Mouse (Mus musculus): ENCODE data around the gene Slc24a4. TPM values are rescaled to one million over a fixed set of nuclear protein-coding genes. Genes with fewer than 3 reads are reported as not detected.

Slc24a4 gene
- polyA plus RNA-seq, 1 experiment, result 3.4 TPM

DNA sequence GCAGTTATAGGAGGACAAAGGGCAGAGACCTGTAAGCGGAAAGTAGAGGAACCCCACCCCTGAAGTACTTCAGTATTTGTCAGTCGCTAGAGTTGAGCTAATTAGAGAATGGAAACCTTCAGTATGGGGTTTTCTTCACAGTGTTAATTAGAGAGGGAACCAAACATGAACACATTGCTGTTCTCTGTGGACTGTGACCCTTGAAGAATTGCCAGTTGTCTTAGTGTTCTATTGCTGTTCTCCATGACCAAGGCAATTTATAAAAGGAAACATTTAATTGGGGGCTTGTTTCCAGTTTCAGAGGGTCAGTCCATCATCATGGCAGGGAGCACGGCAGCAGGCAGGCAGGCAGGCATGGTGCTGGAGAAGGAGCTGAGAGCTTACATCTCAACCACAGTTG lies 107.0 kb downstream of the Slc24a4 start:
- no peak for DNase-seq
- WGBS, result 90% methylated on average over 3 of the region's 3 CpGs

GRCm38 (mm10) chr12:102236317-102236716 lies 107.8 kb downstream of the Slc24a4 start:
- DNase-seq, result no peak
- TF ChIP-seq POLR2A (IDR thresholded peaks at IDR 0.05; ENCODE audit: borderline replicate concordance, insufficient read depth, low read length) (no peak), CTCF (IDR thresholded peaks at IDR 0.05; ENCODE audit: borderline replicate concordance, insufficient read depth, low read depth, low read length) (no peak)
- Histone ChIP-seq H3K4me1 (ENCODE audit: control insufficient read depth, insufficient read depth, low read length) (no peaks in the 10 kb centered on the region), H3K4me3 (replicated peaks; ENCODE audit: insufficient read depth, low read depth, low read length) (no peak overlapping the region), H3K27ac (ENCODE audit: insufficient read depth, low read length) (no peak overlapping the region), H3K27me3 (ENCODE audit: control insufficient read depth, insufficient read depth, low read length) (no peaks in the 10 kb centered on the region)
- WGBS, result 64% methylated on average over 6 of the region's 6 CpGs

More for the DNA sequence above, 107.0 kb downstream of the Slc24a4 start:
- H3K27me3 ChIP-seq (ENCODE audit: control insufficient read depth, insufficient read depth, low read length), result no peaks in the 10 kb centered on the region
- no peaks in the 10 kb centered on the region for H3K4me1 ChIP-seq (ENCODE audit: control insufficient read depth, insufficient read depth, low read length)
- H3K27ac ChIP-seq (ENCODE audit: insufficient read depth, low read length), result no peak overlapping the region
- TF ChIP-seq CTCF (IDR thresholded peaks at IDR 0.05; ENCODE audit: borderline replicate concordance, insufficient read depth, low read depth, low read length) (no peak), POLR2A (IDR thresholded peaks at IDR 0.05; ENCODE audit: borderline replicate concordance, insufficient read depth, low read length) (no peak)
- no peak overlapping the region for H3K4me3 ChIP-seq (replicated peaks; ENCODE audit: insufficient read depth, low read depth, low read length)

- no peak for DNase-seq
- no peaks in the 10 kb centered on the region for H3K27me3 ChIP-seq (ENCODE audit: control insufficient read depth, insufficient read depth, low read length)
- no peak overlapping the region for H3K27ac ChIP-seq (ENCODE audit: insufficient read depth, low read length)
- WGBS, result 68% methylated on average over 6 of the region's 6 CpGs
- TF ChIP-seq POLR2A (IDR thresholded peaks at IDR 0.05; ENCODE audit: borderline replicate concordance, insufficient read depth, low read length), result no peak
- TF ChIP-seq CTCF (IDR thresholded peaks at IDR 0.05; ENCODE audit: borderline replicate concordance, insufficient read depth, low read depth, low read length), result no peak
- 0 out of 2 replicates have a peak, but pooled peaks cover 4% of the 10 kb centered on the region for H3K4me1 ChIP-seq (ENCODE audit: control insufficient read depth, insufficient read depth, low read length)
- no peak overlapping the region for H3K4me3 ChIP-seq (replicated peaks; ENCODE audit: insufficient read depth, low read depth, low read length)
Measured at GRCm38 (mm10) chr12:102242076-102242722, 113.7 kb downstream of the Slc24a4 start.

DNA sequence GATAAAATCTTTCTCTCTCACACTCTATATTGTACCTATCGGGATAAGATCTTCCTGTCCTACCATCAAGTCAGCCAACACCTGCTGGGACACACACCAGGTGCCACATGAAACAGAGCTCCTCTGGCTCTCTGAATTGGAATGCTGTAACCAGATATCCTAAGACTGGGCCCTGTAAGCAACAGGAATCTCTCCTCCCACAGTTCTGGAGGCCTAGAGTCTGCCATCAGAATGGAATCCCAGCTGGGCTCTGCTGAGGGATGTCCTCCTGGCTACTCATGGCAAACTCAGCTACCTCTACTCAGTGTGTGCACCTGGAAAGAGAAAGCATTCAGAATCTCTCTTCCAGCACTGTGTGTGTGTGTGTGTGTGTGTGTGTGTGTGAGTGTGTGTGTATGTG lies 115.4 kb downstream of the Slc24a4 start:
- H3K4me3 ChIP-seq (replicated peaks; ENCODE audit: insufficient read depth, low read depth, low read length), result no peak overlapping the region
- TF ChIP-seq POLR2A (IDR thresholded peaks at IDR 0.05; ENCODE audit: borderline replicate concordance, insufficient read depth, low read length) (no peak), CTCF (IDR thresholded peaks at IDR 0.05; ENCODE audit: borderline replicate concordance, insufficient read depth, low read depth, low read length) (no peak)
- no peak overlapping the region for H3K27ac ChIP-seq (ENCODE audit: insufficient read depth, low read length)
- H3K4me1 ChIP-seq (ENCODE audit: control insufficient read depth, insufficient read depth, low read length), result 0 out of 2 replicates have a peak, but pooled peaks cover 4% of the 10 kb centered on the region
- DNase-seq, result no peak
- no peaks in the 10 kb centered on the region for H3K27me3 ChIP-seq (ENCODE audit: control insufficient read depth, insufficient read depth, low read length)
- WGBS, result 67% methylated on average over 1 of the region's 1 CpGs

DNA sequence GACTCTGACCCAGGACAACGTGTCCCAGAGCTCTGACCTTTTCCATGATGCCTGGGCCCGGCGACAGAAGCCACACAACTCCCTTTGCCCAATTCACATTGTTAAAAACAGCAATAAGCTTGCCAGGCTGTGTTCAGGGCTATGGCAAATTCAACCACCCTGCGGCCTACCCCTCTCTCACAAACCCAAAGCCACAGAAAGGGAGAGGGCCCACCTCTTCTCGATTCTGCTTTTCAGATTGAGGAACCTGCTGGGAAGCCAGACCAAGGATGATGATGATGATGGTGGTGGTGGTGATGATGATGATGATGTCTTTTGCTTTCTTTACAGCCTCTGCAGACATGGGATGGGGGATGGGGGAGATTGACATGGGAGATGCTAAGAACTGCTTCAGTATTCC lies 117.7 kb downstream of the Slc24a4 start:
- no peak for TF ChIP-seq CTCF (IDR thresholded peaks at IDR 0.05; ENCODE audit: borderline replicate concordance, insufficient read depth, low read depth, low read length)
- TF ChIP-seq POLR2A (IDR thresholded peaks at IDR 0.05; ENCODE audit: borderline replicate concordance, insufficient read depth, low read length), result no peak
- Histone ChIP-seq H3K27me3 (ENCODE audit: control insufficient read depth, insufficient read depth, low read length) (no peaks in the 10 kb centered on the region), H3K27ac (ENCODE audit: insufficient read depth, low read length) (no peak overlapping the region), H3K4me3 (replicated peaks; ENCODE audit: insufficient read depth, low read depth, low read length) (no peak overlapping the region), H3K4me1 (ENCODE audit: control insufficient read depth, insufficient read depth, low read length) (peaks cover 4% of the 10 kb centered on the region; the same call in 1 of the 2 replicates)
- no peak for DNase-seq
- 92% methylated on average over 5 of the region's 5 CpGs for WGBS

- Histone ChIP-seq H3K27me3 (ENCODE audit: control insufficient read depth, insufficient read depth, low read length) (no peaks in the 10 kb centered on the region), H3K4me3 (replicated peaks; ENCODE audit: insufficient read depth, low read depth, low read length) (no peak overlapping the region), H3K4me1 (ENCODE audit: control insufficient read depth, insufficient read depth, low read length) (peaks cover 4% of the 10 kb centered on the region; the same call in 1 of the 2 replicates), H3K27ac (ENCODE audit: insufficient read depth, low read length) (no peak overlapping the region)
- TF ChIP-seq POLR2A (IDR thresholded peaks at IDR 0.05; ENCODE audit: borderline replicate concordance, insufficient read depth, low read length) (no peak), CTCF (IDR thresholded peaks at IDR 0.05; ENCODE audit: borderline replicate concordance, insufficient read depth, low read depth, low read length) (no peak)
- WGBS, result 93% methylated on average over 6 of the region's 6 CpGs
- no peak for DNase-seq
Measured at GRCm38 (mm10) chr12:102248104-102248503, 119.6 kb downstream of the Slc24a4 start.

DNA sequence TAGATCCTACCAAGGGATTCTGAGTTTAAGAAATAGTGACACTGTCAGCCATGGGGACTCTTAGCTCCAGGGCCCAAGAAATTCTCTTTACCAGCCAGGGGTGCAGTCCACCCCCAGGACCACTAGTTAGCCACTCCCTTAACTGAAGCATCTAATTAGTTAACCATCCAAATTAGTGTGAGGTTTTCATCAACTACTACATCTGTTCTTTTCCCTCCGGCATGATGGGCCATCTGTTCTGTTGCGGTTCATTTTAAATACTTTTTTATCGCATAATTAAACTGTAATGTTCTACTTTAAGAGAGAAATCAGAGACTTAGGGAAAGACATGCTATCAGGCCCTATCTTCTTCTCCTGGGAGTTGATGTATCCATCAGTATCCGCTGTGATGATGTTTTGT lies 121.8 kb downstream of the Slc24a4 start:
- TF ChIP-seq CTCF (IDR thresholded peaks at IDR 0.05; ENCODE audit: borderline replicate concordance, insufficient read depth, low read depth, low read length), result no peak
- no peak for TF ChIP-seq POLR2A (IDR thresholded peaks at IDR 0.05; ENCODE audit: borderline replicate concordance, insufficient read depth, low read length)
- H3K27me3 ChIP-seq (ENCODE audit: control insufficient read depth, insufficient read depth, low read length), result no peaks in the 10 kb centered on the region
- H3K4me1 ChIP-seq (ENCODE audit: control insufficient read depth, insufficient read depth, low read length), result no peaks in the 10 kb centered on the region; the same call in 1 of the 2 replicates
- DNase-seq, result peak in 1 of 2 experiments; percentile 9
- H3K4me3 ChIP-seq (replicated peaks; ENCODE audit: insufficient read depth, low read depth, low read length), result no peak overlapping the region
- 55% methylated on average over 4 of the region's 4 CpGs for WGBS
- H3K27ac ChIP-seq (ENCODE audit: insufficient read depth, low read length), result no peak overlapping the region

DNA sequence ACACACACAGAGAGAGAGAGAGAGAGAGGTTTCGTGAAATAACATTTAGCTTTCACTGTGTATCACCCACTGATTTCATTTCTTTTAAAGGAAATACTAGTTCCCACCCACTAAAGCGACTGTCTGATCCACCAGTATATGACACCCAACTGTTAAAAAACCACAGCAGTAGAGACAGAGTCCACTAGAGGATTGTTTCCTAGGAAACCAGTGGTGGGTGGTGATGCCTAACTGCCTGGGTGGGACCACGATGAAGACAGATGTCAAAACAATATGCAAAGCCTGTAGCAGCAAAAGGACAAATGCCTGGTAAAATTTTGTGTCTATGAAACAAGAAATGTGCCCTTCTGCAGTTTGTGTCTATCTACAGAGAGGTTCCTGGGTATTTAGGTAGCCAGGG lies 122.5 kb downstream of the Slc24a4 start:
- DNase-seq, result no peak
- Histone ChIP-seq H3K4me3 (replicated peaks; ENCODE audit: insufficient read depth, low read depth, low read length) (no peak overlapping the region), H3K27me3 (ENCODE audit: control insufficient read depth, insufficient read depth, low read length) (no peaks in the 10 kb centered on the region), H3K27ac (ENCODE audit: insufficient read depth, low read length) (no peak overlapping the region), H3K4me1 (ENCODE audit: control insufficient read depth, insufficient read depth, low read length) (no peaks in the 10 kb centered on the region; the same call in 1 of the 2 replicates)
- WGBS, result 83% methylated on average over 3 of the region's 3 CpGs
- TF ChIP-seq POLR2A (IDR thresholded peaks at IDR 0.05; ENCODE audit: borderline replicate concordance, insufficient read depth, low read length) (no peak), CTCF (IDR thresholded peaks at IDR 0.05; ENCODE audit: borderline replicate concordance, insufficient read depth, low read depth, low read length) (no peak)

Measured in cerebellum, adult 2 months (tissue).